9 mouse cellular contexts compared by ENCODE assay signal in the genomic region with DNA sequence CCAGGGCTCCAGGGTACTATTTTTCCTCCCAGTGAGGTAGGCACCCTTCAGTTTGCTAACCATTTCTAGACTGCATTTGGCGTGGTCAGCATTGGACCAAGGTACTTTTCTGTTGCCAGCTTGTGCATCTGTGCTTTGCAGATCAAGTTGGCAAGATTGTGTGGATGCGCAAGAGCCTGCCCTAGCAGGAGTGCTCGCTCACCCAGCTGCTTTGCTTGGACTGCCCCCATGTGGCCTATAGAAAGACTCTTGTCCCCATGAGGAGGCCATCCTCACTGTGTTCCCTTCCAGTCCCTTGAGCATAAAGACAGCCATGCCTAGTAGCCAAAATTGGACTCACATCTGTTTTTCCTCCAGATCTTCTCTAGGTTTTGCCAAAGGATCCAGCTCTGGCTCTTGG. TPM values are rescaled to one million over a fixed set of nuclear protein-coding genes. Genes with fewer than 3 reads are reported as not detected.
DNase-seq lines count a peak whose midpoint lies in the region; ATAC-seq lines count a peak whose summit lies in the region.
"Had no signal": no experiment of that assay in that cellular context is flagged by ENCODE, and none has a peak within 500 bp of the region (broad histone marks: within the 10 kb centered on the region; RNA-seq: fewer than 3 reads in every experiment).

No protein-coding gene starts in this region.

- H3K4me2 ChIP-seq in midbrain, embryonic 13.5 days (replicated peaks), result no peak overlapping the region

- ATAC-seq in midbrain, embryonic 13.5 days, result peak; percentile 65; the same call in 1 of the 2 replicates

- H3K27me3 ChIP-seq in midbrain, embryonic 13.5 days, result no peaks in the 10 kb centered on the region

- intact Hi-C loops in left cerebral cortex, postnatal 10 days (cut with DNase I), result loop anchor here (5.0 kb wide), 4 partner anchors 178 to 678 kb away; partner anchors contain the start of genes Lmln and Zfp148

- no peaks in the 10 kb centered on the region for H3K9me3 ChIP-seq in midbrain, embryonic 13.5 days
- H3K9me3 ChIP-seq: megakaryocyte, embryonic 14.5 days had no signal

- no peak overlapping the region for H3K9ac ChIP-seq in midbrain, embryonic 13.5 days (replicated peaks)

- H3K36me3 ChIP-seq in midbrain, embryonic 13.5 days, result peaks cover 14% of the 10 kb centered on the region; the same call in 1 of the 2 replicates

- no peak overlapping the region for H3K4me3 ChIP-seq in midbrain, embryonic 13.5 days (replicated peaks)
- H3K4me3 ChIP-seq: megakaryocyte, embryonic 14.5 days had no signal

- no peak overlapping the region for H3K27ac ChIP-seq in midbrain, embryonic 13.5 days

- WGBS in midbrain, embryonic 13.5 days, result 46% methylated on average over 3 of the region's 3 CpGs

- peak; percentile 44 for DNase-seq in ovary, adult 18-20 months (ENCODE audit: low spot score)
- no peak for DNase-seq in ovary, postnatal 10 days (ENCODE audit: low spot score)
- DNase-seq in cerebellum, adult 9-10 months, result peak; percentile 93
- DNase-seq in frontal cortex, adult 2 months (ENCODE audit: extremely low spot score in 1 of 2, low spot score in 1 of 2), result peak; percentile 66 to 87
- DNase-seq in induced T-regulatory cell, adult 2 months (ENCODE audit: low read depth), result peak; percentile 67
- DNase-seq in left cerebral cortex, postnatal 10 days (ENCODE audit: extremely low spot score in 1 of 2, low spot score in 2 of 2), result peak; percentile 55 to 65
- DNase-seq in spleen, postnatal 36 days (ENCODE audit: low spot score in 2 of 2), result peak; percentile 65 to 67

- peaks cover 73% of the 10 kb centered on the region for H3K4me1 ChIP-seq in midbrain, embryonic 13.5 days (replicated peaks)

RNA-seq across cellular contexts. Expression of gene Muc13, which starts 54.0 kb away (rescaled TPM):
- 0.06 and 0.08 TPM in 2 replicates for polyA plus RNA-seq in frontal cortex, adult 2 months (2012; rRNA removed)
- not detected for total RNA-seq in left cerebral cortex, postnatal 10 days (2021)
- 0.07 and 0.23 TPM in 2 replicates for polyA plus RNA-seq in midbrain, embryonic 13.5 days (2015; fragmentation: Nextera tagmentation; extraction: Ambion mirVana)

RNA-seq across cellular contexts. Expression of gene Heg1, which starts 55.6 kb away (rescaled TPM):
- polyA plus RNA-seq in frontal cortex, adult 2 months (2012; rRNA removed), result 16.0 and 16.1 TPM in 2 replicates
- total RNA-seq in left cerebral cortex, postnatal 10 days (2021), result 10 to 100 TPM; 27.5 to 28.1 TPM
- polyA plus RNA-seq in midbrain, embryonic 13.5 days (2015; fragmentation: Nextera tagmentation; extraction: Ambion mirVana), result 17.4 and 19.2 TPM in 2 replicates
